Mouse (Mus musculus): ENCODE measurements at regions not wholly inside any gene's neighbourhood (a gene's known extent, or its start where the extent isn't known, plus 50 kb on each side); places are given as distances from the start of the nearest gene placed in this dataset.
"Not testable (repeated sequence)": the region's sequence is repeated elsewhere in the genome, so short reads cannot be mapped to it uniquely, and the experiment has no call there.

DNA sequence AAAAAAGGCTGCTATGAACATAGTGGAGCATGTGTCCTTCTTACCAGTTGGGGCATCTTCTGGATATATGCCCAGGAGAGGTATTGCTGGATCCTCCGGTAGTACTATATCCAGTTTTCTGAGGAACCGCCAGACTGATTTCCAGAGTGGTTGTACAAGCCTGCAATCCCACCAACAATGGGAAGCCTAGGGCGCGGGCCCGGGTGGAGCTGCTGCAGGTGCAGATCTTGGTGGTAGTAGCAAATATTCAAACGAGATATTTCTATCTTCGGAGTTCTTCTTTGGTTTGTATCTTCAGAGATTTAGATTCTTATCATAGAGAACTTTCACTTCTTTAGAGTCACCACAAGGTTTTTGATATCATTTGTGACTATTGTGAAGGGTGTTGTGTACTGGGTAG is 52.7 kb upstream of the Btbd35f27 start:
- not testable (repeated sequence) for H3K4me1 ChIP-seq (replicated peaks; ENCODE audit: control insufficient read depth, insufficient read depth, low read length); H3K4me3 ChIP-seq (replicated peaks; ENCODE audit: low read length); H3K4me2 ChIP-seq (replicated peaks); H3K36me3 ChIP-seq (replicated peaks; ENCODE audit: control insufficient read depth, insufficient read depth); H3K9me3 ChIP-seq (ENCODE audit: control insufficient read depth, low read length); ATAC-seq (ENCODE audit: low FRiP score); H3K27ac ChIP-seq; H3K27me3 ChIP-seq (ENCODE audit: control insufficient read depth, insufficient read depth, low read length); H3K9ac ChIP-seq
- 91% methylated on average over 6 of the region's 7 CpGs for WGBS
- peak; percentile 25 for DNase-seq (ENCODE audit: low spot score)

Data from hindbrain, embryonic 14.5 days (tissue).